Mouse (Mus musculus) large intestine, adult 2 months (tissue): ENCODE results near the gene Rap1b. TPM values are rescaled to one million over a fixed set of nuclear protein-coding genes. Genes with fewer than 3 reads are reported as not detected.

ENCODE experiments used
- DNase-seq: peaks from one replicate; pipeline ENCODE4 v3.0.0-alpha.2; 2012; ENCODE audit warnings: low read depth, low spot score
- WGBS: fragments of 180-500 bp; shearing (Covaris S2); methylation state at CpG from one replicate; pipeline ENCODE4 v1.1.7; 2018; 5-methylcytosine and 5-hydroxymethylcytosine counted together
- polyA plus RNA-seq: library from polyadenylated mRNA; depleted of rRNA; stranded (reverse); fragments of >200 nt; gene quantifications from 2 replicates; pipeline ENCODE4 v1.2.3, GENCODE M21; 2012

The Rap1b gene
- polyA plus RNA-seq, 1 experiment: 27.1 TPM

DNA sequence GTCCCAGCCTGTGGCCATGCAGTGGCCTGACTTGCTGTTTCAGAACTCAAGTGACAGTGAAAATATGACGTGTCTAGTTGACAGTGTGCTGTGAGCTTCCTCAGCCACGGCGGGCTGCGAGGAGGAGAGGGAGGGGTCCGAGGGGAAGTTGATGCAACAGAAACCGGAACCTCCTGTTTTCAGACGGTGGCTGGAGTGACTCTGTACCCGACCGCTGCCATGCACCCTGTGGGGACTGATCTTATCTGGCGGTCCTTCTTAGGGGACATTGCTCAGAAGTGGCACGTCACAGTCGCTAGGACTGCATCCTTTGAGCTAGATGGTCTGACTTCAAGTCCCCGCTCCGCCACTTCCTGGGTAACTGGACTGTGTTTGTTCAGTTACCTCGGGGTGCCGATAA is 15.1 kb upstream of the Rap1b start:
- DNase-seq: no peak
- 69% methylated on average over 16 of the region's 16 CpGs for WGBS

DNA sequence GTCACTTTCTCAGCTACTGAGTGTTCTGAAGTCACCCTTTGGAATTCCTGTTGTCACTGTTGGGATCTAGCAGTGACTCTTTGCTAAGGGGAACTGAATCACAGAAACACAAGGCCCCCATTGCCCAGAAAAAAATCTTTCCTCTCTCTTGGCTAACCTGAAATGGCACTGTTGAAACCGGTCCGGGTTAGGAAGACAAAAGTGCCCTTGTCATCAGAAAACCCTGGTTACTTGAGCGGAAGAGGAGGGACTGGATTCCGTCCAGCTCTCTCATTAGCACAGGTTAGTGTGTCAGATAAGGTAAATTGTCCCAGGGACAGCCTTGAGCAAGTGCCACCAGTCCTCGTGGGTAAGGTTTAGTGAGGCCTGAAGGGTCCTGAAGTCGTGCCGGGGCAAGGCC is 14.5 kb upstream of the Rap1b start:
- 74% methylated on average over 7 of the region's 7 CpGs for whole genome bisulfite sequencing
- DNase-seq: no peak

DNA sequence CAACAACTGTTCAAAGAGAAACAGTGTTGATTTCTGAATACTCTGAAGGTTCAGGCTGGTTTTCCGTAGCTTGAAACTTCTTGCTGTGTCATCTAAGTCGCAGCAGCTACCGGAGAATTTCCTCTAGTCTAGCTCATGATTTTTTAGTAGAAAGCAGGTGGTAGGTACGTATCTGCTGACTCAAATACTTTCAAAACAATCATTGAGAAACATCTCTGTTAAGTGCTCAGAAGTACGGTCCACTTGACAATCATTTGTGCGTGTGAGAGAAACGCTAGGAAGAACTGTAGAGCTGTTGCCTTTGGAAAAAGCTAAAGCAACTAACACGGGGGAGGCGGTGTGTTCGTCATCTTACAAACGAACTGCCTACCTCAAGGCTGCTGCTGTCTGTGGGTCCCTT is 14.0 kb upstream of the Rap1b start:
- WGBS: 85% methylated on average over 11 of the region's 11 CpGs

DNA sequence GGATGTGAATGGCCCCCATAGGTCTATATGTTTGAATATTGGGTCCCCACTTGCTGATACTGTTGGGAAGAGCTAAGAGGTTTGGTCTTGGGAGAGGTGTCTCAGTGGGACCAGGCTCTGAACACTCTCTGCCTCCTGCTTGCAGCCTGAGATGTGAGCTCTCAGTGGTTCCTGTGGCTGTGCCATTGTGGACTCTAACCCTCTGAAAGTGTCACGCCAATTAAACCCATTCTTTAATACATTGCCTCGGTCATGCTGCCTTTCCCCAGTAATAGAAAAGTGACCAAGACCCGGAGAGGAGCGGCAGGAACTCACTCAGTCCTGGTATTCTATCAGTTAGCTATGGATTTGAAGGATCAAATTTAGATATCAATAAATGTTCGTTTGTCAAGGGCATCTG is 12.4 kb upstream of the Rap1b start:
- 78% methylated on average over 5 of the region's 5 CpGs for WGBS
- no peak for DNase-seq

More for the DNA sequence above, 14.0 kb upstream of the Rap1b start:
- no peak for DNase-seq

DNA sequence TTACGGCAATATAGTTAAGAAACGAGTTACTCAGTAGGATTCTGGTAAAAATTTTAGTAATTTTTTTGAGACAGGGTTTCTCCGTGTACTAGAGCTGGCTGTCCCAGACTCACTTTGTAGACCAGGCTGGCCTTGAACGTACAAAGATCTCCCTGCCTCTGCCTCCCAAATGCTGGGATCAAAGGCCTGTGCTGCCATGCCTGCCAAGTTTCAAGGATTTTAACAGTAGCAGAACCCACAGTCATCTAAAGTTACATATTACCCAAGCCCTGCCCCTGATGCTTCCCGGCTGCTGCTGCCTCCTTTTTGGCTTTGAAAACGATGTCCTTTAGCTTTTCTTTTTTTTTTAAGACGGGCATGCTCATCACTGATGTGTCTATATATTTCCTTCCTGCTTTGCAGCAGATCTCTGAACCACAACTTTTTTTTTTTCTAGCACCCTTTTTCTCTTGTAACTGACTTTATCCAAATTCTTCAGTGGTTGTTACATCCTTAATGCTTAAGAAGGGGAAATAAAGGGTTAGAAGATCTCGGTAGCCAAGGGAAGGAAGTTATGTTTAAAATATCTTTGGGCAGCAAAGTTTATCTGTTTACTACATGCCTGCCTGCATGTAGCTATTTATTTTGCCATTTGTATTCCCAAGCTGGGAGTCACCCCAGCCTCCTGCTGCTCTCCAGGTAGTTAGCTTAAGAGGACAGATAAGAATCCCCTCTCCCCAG is 10.3 kb upstream of the Rap1b start:
- DNase-seq: no peak
- WGBS: 47% methylated on average over 8 of the region's 8 CpGs

DNA sequence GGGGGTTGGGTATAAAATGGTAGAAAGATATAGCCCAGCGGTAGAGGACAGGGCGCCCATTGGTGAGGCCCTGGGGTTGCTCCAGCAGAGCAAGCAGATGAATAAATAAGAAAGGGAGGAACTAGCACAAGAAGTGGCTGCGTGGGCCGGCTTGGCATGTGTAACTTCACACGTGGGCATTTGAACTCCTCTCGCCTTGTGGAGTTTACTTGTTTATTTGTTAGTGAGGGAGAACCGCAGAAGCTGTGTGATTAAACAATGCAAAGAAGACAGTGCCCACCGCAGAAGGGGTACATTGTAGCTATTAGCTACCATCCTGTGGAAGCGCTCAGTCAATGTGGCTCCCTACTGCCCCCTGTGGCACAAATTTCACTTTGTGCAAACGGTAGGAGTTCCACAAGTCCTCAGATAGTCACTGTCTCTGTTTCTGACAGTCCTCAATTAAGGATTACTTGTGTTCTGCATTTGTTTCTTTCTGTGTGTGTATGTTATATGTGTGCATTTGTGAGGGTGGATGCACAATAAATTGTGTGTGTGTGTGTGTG is 6.9 kb upstream of the Rap1b start:
- 91% methylated on average over 10 of the region's 10 CpGs for WGBS

DNA sequence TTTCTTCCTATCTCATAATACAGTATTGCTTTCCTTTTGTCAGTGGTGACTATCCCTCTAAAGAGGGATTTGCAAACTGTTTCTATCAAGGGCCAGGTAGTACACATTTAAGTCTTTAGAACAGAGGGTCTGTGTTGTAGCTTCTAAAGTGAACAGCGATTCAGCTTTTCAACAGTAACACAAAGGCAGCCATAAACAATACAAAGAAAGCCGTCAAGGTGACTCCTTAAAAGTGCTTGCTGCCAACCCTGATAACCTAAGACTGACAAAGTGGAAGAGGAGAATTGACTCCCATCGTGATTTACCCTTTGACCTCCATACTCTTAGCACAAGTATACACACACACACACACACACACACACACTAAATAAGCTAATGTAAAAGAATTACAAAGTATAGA is 3.1 kb upstream of the Rap1b start:
- DNase-seq: no peak
- 60% methylated on average over 3 of the region's 3 CpGs for WGBS

More for the DNA sequence above, 6.9 kb upstream of the Rap1b start:
- no peak for DNase-seq

- no peak for DNase-seq
- WGBS: 82% methylated on average over 9 of the region's 9 CpGs
These were observed 961 bp upstream of the Rap1b start for GRCm38 (mm10) chr10:117846796-117847195.

- 1% methylated on average over 21 of the region's 21 CpGs for WGBS
- no peak for DNase-seq
These were observed 411 bp upstream of the Rap1b start for GRCm38 (mm10) chr10:117846260-117846632.

DNA sequence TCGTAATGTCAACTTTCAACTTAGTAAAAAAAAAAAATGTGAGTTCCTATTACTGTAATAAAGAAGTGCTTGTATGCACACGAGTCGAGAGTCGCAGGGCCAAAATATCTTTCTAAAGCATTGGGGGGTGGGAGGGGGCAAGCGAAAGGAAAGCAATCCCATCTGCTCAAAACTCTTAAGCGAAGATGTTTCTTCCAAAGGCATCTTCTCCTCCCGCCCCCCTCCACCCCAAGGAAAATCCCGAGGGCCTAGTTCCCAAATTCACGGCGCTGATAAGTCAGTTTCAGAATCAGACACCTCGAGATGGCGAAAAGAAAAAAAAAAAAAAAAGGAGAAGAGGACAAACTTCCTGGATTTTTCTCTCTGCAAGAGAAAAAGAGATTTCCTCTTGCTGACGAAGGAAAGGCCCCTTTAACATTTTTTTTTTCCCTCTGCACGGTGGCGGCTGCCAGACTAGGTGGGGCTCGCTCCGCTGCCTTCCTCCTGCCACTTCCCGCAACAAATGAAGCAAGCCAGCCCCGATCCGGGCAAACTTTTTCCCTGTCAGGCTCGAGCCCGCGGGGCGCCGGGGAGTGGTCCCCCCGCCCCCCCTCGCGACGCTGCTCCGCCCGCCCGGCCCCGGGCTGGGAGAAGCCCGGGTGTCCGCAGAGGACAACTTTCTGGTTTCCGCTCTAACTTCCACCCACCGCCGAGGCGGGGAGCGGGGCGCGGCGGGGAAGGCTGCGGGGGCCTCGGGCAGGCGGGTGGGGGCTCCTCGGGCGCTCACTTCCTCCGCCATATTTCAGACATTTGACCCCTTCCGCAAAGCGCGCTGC is 846 bp downstream of the Rap1b start:
- DNase-seq: peak; percentile 38

DNA sequence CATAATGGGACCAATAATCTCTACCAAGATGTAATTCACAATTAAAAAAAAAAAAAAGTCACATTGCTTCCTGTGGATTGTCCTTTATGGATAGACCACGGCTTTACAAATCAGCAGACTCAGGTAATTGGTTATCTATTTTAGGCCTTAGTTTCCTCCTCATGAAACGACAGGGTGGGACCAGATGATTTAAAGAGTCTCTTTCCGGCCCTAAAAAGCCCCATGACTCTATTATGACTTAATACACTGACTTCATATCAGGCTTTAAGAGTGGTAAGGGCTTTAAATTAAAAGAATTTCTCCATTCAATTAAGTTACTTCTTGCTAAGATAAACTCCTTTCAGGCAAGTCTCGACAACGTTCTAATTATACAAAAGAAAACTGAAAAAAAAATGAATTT is 1.6 kb downstream of the Rap1b start:
- no peak for DNase-seq
- 2% methylated on average over 5 of the region's 5 CpGs for WGBS

More for the DNA sequence above, 846 bp downstream of the Rap1b start:
- WGBS: 1% methylated on average over 49 of the region's 52 CpGs

DNA sequence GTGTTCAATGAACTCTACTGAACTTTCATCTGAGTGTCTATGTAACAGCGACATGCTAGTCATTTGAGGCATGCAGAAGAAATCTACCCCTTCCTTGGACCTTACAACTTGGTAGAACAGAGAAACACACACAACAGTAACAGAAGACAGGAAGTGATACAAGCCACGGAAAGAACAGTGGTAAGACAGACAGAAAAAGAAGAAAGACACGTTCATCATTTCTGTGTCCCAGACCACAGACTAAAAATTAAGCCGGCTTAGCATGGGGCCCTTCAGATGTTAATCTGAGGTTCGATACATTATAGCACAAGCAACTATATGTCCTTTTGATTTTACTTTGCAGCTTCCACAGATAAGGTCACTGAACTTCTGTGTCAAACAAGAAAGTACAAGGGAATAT is 2.1 kb downstream of the Rap1b start:
- WGBS: 33% methylated on average over 5 of the region's 5 CpGs
- DNase-seq: no peak

DNA sequence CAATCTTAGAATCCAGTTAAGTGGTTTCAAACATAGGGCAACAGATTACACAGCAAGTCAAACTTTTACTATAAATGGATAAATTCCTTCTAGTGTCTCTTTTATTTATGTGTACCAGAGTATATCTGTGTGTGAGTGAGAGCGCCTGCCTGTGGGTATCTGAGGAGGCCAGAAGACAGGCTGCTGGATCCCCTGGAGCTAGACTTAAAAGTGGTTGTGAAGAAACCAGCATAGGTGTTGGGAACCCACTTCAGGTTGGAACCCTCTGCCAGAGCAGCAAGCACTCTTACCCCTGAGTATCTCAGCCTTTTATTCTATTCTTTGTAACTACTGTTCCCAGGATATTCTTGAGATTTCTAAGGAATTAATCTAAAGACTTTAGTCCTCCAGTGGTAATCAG is 4.1 kb downstream of the Rap1b start:
- 72% methylated on average over 1 of the region's 1 CpGs for WGBS
- DNase-seq: no peak

DNA sequence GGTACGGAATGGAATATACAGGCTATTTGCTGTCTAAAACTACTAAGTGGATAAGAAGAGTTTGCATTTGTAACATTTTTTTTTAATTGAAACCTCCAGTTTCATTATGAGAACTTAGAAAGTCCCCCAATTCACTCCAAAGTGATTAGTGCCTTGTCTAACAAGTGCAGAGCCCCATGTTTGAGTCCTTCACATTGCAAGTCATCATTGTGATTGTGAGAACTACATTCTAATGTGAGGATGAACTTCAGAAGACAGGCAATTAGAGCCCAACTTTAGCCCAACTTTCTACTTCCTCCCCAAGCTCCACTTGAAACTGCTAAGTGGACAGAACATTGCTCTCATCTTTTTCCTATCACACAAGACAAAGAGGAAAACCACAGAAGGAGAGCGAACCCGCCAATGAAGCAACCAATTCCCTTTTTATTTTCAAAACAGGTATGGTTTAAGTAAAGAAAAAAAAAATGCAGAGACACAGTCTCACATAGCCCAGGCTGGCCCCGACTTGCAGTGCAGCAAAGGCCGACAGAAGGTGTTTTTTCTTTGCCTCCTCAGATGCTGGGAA is 5.3 kb downstream of the Rap1b start:
- no peak for DNase-seq
- WGBS: 76% methylated on average over 5 of the region's 5 CpGs

DNA sequence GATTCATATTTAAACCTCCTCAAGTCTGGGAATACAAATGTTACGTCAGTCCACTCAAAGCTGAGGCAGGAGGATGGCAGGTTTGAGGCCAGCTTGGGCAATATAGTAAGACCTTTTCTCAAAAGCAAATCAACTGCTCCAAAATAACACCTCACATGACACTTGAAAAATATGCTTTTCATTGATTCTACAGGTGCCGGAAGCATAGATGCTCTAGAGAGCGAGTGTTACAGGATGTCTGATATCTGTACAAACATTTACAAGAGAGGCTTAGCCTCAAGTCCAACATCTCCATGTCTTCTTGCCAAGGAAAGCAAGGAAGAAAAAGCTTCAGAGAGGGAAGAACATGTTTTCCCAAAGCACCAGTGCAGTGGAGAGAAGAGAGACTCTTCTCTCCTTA is 6.1 kb downstream of the Rap1b start:
- DNase-seq: no peak
- 74% methylated on average over 3 of the region's 3 CpGs for WGBS

- WGBS: 85% methylated on average over 3 of the region's 3 CpGs
- DNase-seq: no peak
These were observed 6.9 kb downstream of the Rap1b start for GRCm38 (mm10) chr10:117838924-117839323.

- no peak for DNase-seq
- WGBS: 54% methylated on average over 2 of the region's 2 CpGs
These were observed 9.5 kb downstream of the Rap1b start for GRCm38 (mm10) chr10:117836354-117836753.

DNA sequence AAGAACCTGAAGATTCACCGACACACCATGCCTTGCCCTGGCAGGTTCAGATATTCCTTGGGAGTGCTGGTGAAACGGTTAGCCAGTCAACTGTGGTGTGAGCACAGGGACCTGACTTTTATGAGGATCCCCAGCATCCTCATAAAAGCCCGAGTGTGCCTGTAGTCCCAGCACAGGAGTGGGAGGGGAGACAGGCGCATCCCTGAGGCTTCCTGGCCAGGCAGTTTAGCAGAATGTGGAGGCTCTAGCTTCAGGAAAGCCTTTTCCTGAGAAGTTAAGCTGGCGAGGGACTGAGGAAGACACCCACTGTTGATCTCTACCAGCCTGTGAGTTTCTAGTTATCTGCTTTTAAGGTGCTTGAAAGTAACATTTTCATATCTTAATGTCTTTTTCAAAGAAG is 10.4 kb downstream of the Rap1b start:
- WGBS: 31% methylated on average over 5 of the region's 5 CpGs
- no peak for DNase-seq

- 61% methylated on average over 3 of the region's 3 CpGs for WGBS
These were observed 15.0 kb downstream of the Rap1b start for GRCm38 (mm10) chr10:117830797-117831196.

GRCm38 (mm10) chr10:117829472-117830155 is 16.2 kb downstream of the Rap1b start:
- 79% methylated on average over 7 of the region's 7 CpGs for WGBS
- DNase-seq: no peak

More at GRCm38 (mm10) chr10:117830797-117831196, 15.0 kb downstream of the Rap1b start:
- DNase-seq: no peak
